Mouse (Mus musculus): ENCODE data around the gene Rfx5.
"Not testable (repeated sequence)": the region's sequence is repeated elsewhere in the genome, so short reads cannot be mapped to it uniquely, and the experiment has no call there.

Gene Rfx5

DNA sequence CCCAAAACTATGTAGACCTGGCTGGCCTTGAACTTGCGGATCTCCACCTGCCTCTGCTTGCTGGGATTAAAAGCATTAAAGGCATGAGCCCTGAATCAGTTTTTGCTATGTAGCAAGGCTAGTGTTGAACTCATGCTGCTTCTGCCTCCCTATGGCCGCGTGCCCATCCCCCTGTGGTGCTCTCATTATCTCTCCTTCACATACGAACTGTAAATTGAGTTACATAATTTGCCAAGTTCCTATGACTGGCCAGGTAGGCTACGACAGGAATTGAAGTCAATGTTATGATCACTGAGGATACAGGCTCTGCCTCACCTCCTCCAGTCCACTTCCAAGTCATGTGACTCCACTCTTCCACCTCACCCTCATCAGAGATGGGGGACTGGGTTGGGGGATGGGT lies 17.7 kb upstream of the Rfx5 start:
- not testable (repeated sequence) for DNase-seq

DNA sequence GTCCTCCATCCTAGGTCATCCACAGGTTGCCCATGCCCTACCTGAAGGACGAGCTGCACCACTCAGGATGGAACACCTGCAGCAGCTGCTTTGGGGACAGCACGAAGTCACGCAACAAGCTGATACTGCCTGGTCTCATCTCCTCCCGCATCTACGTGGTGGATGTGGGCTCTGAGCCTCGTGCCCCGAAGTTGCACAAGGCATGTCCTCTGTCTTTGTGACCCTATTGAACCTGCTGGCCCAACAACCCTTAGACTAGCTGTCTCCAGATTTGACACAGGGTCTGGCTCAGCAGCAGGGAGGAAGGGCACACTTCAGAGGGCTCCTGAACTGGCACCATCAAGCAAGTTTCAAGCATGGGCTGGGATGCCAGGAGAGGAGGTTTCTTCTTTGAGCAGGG lies 16.7 kb upstream of the Rfx5 start:
- DNase-seq = not testable (repeated sequence)

DNA sequence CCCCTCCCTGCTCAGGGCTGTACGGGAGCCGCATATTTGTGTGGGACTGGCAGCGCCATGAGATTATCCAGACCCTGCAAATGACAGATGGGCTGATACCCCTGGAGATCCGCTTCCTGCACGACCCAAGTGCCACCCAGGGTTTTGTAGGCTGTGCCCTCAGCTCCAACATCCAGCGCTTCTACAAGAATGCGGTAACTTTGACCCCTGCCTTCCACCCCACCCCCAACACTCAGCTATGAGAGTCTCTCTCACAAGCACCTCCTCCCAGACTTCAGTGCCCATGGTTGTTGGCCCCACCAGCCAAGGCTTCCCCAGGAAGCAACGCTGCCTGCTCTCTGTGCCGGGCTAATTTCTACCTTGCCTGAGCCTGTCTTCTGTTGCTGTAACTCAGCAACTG lies 13.8 kb upstream of the Rfx5 start:
- not testable (repeated sequence) for DNase-seq

DNA sequence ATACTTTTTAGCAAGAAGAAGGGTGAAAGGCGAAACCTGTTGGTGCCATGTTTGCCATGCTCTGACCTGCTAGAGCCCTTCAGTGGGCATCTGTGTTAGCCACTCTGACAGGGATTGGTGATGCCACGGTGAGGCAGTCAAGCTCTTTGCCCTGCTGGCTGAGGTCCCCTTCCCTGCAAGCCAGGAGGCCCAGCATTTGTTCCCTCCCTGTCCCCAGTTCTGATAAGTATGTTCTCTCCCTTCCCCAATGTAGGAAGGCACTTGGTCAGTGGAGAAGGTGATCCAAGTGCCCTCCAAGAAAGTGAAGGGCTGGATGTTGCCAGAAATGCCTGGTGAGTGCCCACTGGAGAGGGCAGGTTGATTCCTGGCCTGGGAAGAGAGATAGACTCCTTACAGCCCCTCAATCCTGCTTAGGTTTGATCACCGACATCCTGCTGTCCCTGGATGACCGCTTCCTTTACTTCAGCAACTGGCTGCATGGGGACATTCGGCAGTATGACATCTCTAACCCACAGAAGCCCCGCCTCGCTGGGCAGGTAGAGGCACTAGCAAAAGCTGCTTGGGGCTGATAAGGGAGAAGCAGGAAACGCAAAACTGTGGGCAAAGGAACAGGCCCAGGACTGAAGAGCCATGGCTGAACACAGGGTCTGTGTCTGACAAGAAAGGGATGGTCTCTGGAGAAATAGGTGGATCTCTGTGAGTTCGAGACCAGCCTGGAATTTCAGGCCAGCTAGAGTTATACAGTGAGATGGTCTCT lies 11.5 kb upstream of the Rfx5 start:
- DNase-seq = not testable (repeated sequence)

DNA sequence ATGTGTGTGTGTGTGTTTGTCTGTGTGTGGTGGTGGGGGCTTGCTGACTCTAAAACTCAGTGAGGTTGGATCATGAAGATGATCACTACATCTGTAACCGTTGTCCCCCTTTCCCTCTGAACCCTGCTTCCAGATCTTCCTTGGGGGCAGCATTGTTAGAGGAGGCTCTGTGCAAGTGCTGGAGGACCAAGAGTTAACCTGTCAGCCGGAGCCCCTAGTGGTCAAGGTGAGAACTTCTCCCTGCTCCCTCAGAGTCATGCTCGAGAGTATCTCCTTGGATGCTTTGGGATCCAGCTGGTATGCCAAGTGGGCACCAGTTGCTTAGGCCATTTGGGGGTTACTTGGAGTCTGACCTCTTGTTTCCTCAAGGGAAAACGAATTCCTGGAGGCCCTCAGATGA lies 10.2 kb upstream of the Rfx5 start:
- not testable (repeated sequence) for DNase-seq

DNA sequence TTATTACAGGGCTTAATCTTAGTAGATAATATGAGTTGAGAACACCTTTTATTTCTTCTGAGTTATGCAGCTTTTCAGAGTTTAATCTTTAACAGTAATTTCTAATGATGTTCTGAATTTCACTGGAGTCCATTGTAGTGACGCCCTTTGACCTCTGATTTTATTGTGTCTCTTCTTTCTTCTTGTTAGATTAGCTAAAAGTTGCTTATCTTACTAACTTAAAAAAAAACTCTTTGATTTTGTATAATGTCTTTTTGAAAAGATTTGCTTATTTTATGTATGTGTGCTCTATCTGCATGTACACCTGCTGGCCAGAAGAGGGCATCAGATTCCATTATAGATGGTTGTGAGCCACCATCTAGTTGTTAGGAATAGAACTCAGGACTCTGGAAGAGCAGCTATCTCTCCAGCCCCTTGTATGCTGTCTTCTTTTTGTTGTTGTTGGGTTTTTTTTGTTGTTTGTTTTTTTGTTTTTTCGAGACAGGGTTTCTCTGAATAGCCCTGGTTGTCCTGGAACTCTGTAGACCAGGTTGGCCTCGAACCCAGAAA lies 5.7 kb upstream of the Rfx5 start:
- no peak for DNase-seq

DNA sequence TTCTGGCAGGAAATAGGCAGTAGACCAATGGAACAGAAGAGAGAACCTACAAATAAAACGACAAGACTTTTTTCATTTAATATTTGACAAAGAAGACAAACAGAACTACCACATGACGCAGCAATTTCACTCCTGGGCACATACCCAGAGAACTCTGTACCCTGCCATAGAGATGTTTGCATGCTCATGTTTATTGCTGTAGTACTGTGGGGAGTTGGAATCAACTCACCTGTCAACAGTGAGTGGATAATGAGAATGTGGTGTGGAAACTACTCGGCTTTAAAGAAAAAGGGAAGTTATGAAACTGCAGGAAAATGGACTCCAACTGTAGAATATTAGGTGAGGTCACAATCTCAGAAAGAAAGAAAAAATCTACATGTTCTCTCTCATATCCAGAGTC lies 4.2 kb upstream of the Rfx5 start:
- no peak for DNase-seq

DNA sequence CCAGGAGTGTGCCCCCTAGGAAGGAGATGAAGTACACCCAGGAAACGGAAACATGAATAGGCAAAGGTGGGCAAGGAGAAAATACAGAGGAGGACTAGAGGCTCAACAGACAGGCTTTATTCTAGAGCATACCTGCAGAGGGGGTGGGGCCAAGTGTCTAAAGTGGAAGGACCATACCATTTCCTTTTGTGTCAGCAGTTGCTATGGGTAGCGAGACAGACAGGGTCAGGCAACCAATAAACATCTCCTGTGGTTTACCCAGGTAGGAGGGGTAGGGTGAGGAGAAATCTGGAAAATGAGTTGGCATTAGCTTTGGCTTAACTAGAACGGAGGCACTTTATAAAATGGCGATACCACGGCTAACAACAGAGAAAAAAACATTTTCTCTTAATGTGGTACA lies 1.1 kb upstream of the Rfx5 start:
- DNase-seq = peak; percentile 49

DNA sequence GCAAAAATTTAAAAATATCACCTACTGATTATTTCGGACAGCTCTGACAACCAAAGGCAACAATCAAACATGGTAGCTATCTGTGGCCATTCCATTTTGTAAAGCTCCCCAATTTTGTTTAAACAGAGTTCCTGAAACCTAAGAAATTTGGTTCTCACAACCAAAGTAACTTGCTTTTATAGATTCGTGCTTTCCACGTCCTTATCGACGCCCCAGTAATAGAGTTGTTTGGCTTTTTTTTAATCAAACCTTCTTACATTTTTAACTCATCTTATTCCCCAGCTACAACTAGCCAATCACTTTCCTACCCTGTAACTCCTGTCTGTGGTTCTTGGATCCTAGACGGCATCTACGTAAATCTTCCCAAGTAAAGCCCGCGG lies 501 bp upstream of the Rfx5 start:
- no peak for DNase-seq

DNA sequence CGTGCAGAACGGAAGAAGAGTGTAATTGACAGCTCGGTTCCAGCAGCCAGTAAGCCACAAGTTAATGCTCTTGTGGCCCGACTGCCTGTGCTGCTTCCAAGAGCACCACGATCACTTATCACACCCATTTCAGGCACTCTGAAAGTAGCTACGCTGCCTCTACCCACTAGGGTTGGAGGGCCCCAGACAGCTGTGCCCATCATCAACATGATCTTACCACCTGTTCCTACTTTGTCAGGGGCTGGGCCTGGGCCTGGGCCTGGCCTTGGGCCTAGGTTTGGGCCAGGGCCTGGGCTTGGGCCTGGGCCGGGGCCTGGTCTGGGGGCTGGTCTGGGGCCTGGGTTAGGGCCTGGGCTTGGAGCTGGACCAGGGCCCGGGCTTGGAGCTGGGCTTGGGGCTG lies 4.4 kb downstream of the Rfx5 start:
- no peak for DNase-seq

DNA sequence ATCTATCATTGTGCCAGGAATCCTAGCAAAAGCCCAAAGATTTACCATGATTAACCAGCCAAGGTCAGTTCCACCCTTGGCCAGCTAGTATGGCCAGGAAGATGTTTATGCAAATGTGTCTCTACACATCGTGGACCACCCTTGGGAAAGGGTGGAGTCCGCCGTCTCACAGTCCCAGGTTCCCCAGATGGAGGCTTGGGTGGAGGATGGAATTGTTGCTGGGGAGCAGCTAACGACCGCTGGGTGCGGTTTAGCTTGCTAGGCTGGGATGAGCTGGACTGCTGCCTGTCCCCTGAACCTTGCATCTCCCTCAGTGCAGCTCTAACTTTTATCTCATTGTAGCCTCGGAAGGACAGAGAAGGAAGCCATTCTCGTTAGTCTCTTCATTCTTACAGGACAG lies 6.0 kb downstream of the Rfx5 start:
- DNase-seq = no peak

DNA sequence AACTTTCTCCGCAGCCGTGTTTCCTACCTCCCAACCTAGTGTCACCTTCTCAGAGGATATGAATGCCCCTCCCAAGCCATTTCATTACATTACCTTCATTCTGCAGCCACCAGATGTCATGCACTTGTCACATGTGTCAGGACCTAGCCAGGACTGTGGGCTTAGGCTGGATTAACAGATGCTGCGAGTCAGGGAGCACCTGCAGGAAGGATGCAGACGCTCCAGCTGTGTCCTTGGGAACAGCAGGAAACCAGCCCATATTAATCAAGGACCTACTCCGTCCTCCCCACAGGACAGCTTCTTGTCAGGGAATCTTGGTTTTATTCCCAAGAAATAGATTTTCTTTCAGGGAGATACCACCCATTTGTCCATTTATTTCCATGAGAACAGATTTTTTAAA lies 6.4 kb downstream of the Rfx5 start:
- no peak for DNase-seq

DNA sequence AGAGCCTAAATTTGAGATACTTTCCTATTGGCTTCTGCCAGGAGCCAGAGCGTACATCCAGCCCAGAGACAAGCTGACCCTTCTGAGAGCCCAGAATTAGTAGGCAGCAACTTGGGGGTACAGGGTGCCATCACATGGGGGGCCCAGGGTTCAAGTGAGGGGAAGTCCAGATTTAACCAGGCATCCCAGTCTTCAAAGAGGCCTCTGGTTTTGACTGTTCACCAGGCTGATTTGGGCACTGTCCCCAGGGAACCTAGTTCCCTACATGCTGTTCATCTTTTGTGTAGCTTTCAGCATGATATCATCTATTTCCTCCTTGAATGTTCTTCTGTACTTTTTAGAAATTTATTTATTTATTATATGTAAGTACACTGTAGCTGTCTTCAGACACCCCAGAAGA lies 11.1 kb downstream of the Rfx5 start:
- no peak for DNase-seq

DNA sequence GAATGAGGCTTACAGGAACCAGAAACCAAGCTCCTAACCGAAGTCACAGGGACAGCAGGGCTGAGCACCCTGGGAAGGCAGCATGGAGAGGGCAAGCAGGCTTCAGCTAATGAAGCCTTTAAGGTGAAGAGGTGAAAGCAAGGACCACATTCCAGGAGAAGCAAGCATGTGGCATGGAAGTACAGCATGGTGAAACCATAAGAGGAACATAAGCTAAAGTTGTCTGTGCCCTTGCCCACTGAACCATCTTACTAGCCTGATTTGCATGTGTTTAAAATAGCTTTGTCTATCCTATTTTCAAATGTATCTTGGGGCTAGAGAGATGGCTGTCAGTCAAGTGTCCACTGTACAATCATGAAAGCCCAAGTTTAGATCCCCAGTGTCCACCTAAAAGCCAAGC lies 12.0 kb downstream of the Rfx5 start:
- DNase-seq = no peak

DNA sequence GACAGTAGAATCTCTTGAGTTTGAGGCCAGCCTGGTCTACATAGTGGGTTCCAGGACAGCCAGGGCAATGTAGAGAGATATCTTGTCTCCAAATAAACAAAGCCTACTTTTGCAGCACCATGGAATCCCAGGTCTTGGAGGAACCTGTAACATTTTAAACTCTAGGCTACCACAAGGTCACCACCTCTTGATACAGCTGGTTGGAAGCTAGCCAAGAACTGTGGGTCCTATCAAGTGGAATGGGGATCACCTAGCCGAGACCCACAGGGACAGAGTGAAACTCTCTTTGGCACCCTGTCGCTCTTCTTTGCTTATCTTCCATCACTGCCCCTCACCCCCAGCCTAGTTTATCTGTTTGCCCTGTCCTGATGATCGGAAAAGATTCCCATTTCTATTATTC lies 18.7 kb downstream of the Rfx5 start:
- no peak for DNase-seq

DNA sequence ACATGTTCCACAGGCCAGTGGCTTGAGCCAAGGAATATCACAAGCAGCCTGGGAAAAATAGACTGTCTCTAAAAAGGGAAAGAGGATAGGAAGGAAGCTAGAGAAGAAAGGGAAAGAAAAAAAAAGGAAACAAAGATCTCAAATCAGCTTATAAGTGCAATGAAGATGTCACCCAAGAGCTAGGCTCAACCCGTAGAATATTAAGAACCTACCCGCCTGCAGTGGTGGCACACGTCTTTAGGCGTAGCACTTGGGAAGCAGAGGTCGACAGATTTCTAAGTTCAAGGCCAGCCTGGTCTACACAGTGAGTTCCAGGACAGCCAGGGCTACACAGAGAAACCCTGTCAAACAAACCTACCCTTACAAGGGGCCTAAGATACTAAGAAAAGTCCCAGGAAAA lies 19.7 kb downstream of the Rfx5 start:
- DNase-seq = no peak

DNA sequence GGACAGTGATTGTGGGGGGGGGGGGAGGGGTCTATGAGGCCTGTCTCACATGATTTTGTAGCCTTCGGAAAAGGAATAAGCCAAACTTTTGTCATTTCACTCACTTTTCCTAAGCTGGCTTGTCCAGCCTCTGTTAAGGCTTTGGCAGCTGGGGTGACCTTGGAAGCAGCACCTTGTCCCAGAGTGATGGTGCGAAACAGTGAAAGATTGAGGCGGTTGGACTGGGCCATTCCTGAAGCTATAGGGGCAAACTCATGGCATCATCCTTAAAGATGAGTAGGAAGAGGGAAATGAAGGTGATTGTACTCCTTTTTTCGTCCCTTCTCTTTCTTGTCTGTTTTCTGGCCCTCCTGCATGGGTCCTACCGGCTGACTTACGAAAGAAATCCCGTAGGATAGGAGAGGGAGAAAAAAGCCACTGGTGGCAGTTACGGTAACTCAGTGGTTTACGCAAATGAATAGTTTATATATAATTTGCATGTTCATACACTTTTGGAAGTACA lies 20.2 kb downstream of the Rfx5 start:
- DNase-seq = no peak

DNA sequence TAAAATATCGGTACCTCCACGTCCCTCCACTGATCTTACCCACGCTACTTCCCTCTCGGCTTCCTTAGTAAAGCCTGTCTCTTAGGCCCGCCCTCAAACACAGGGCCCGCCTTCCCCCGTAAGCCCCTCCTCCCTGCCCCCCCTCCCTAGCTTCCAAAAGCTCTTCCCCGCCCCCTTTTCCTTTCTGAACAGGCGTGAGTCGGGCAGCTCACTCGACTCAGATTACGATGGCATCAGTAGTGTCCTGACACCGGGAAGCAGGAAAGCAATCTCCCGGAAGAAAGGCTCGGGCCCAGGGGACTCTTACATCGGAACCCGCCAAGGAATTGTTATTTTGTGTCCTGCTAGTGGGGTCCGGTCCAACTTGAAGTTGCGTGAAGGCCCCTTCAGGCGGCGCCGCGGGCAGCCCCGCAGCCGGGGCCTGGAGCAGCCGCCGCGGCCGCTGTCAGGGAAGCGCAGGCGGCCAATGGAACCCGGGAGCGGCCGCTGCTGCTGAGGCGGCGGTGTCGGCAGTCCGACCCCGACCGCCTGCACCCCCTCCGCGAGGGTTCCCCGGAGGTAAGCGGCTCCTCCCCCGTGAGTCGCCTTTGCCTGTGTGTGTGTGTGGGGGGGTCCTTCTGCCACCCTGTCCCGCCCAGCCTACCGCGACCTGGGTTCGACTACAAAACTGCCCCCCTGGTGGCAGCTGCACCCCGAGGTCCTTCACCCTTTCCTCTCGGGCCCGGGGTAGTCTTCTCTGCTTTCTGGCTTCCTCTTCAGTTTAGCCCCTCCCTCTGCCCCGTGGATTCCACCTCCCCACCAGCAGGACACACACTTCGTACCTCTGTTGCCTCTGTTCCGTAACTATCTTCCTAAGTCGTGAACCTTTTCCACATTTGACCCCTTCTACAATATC lies 20.9 kb downstream of the Rfx5 start, which contains the start of gene Pi4kb:
TSS of gene Pi4kb (plus strand) at position 204 of the 895 bp plus-strand sequence.
- peak; percentile 83 for DNase-seq

DNA sequence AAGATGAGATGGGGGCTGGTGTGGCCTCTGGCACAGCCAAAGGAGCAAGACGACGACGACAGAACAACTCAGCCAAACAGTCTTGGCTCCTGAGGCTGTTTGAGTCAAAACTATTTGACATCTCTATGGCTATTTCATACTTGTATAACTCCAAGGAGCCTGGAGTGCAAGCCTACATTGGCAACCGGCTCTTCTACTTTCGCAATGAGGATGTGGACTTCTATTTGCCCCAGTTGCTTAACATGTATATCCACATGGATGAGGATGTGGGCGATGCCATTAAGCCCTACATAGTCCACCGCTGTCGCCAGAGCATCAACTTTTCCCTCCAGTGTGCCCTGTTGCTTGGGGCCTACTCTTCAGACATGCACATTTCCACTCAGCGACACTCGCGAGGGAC lies 30.4 kb downstream of the Rfx5 start:
- DNase-seq = no peak

DNA sequence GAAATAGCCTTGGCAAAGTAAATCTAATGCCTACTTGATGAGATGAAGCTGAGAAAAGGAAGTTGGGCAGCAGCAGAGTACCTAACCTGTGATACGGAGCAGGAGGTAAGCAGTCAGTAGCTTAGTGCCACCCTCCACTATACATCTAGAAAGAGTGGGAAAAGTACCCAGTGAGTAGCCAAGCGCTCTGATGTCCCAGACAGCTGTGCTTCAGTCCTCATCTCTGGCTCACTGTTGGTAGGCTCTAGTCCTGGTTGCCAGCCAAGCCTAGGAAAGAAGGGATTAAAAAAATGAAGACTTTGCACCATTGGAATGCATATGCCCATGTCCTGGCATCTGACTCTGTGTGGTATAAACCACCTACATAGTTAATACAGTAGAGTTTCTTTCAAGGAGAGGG lies 31.6 kb downstream of the Rfx5 start:
- no peak for DNase-seq

DNA sequence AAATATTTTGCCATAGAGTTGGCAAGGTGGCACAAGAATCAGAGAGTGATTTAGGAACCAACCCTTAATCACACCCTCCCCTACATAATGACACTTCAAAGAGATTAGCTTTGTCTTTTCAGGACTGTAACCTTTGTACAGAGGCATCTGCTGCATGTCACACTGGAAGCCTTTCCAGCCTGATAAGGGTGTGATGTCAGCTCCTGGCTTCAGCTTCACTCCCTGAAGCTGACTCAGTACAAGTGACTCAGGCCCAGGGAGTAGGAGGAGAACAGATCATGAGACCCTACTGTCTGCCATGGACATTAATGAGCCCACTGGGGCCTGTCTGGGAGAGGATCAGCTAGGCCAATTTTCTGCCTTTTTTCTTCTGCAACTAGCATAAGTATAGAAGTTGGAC lies 33.7 kb downstream of the Rfx5 start:
- DNase-seq = no peak

DNA sequence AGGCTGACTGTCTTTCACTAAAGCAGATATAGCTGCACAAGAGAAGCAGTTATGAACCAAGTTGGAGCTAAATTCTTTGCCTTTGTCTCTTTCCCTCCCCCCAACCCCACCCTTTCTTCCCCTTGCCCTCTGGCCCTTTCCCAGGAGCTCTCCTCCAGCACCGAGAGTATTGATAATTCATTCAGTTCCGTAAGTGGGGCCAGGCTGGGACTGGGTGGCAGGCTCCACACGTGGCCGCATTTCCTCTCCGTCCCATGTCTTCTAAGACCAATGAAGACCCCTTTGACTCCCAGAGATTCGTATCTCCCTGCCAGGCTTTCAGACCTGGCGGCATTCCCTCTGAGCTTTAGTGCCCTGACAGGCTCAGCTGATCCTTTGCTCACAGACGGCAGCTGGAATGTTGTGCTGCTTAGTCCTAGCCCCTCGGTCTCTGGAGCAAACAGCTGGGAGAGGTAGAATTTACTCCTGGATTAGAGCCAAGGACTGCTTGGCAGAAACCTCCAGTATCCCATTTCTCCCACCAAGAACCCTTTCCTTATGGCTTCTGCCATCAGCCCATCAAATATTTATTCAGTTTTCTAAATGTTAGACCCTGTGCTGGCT lies 35.4 kb downstream of the Rfx5 start:
- DNase-seq = no peak

DNA sequence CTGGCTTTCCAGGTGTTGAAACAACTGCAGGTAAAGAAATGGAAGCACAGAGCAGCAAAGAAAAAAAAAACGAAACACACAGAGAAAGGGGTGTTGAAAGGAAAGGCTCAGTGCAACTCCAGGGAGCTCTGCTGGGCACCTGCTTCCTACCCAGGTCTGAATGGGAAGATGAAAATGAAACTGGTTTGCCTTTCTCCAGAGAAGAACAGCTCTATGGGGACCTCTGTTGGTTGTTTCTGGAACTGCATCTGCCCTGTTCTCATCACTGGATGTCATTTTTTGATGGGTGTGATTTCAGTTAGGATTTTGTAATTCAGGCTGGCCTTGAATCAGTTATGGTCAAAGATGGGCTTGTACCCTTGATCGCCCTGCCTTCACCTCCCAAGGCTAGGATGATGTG lies 43.1 kb downstream of the Rfx5 start:
- peak; percentile 86 for DNase-seq

Data from cerebellum, adult 8-10 months (tissue).